Mouse (Mus musculus): Measurements from ENCODE around the gene Grin2d.

DNA sequence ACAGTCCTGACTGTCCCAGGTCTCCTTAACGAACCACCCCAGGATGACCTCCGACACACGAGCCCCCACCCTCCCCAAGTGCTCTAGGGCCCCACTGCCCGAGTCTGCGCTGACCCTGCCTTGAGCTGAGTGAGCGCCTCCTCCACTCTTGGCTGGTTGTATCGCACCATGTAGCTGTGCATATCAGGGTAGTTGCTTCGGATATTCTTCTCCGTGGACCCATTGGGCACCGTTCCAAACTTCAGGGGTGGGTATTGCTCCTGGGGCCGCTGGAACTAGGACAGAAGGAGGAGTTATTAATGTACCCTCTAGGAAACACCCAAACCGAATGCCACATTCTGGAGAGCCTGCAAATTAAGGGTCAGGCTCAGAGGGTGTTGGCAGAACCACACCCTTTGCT is 25.1 kb downstream of the Grin2d start:
- TF ChIP-seq POLR2A (IDR thresholded peaks at IDR 0.05; ENCODE audit: borderline replicate concordance, control insufficient read depth, low read depth, low read length) (no peak), CTCF (IDR thresholded peaks at IDR 0.05; ENCODE audit: control insufficient read depth, insufficient read depth, low read length) (no peak)
